Mouse (Mus musculus): ENCODE measurements around the gene Timp2. TPM values are rescaled to one million over a fixed set of nuclear protein-coding genes. Genes with fewer than 3 reads are reported as not detected.
A peak's percentile ranks its signal among the peaks of the same experiment; 100 is the strongest.

Gene Timp2
- polyA plus RNA-seq (2015; fragmentation: Nextera tagmentation; extraction: Ambion mirVana) = 30.9 and 45.1 TPM in 2 replicates

GRCm38 (mm10) chr11:118355640-118356039, at the start of gene Timp2:
Gene Timp2, minus strand, starts transcription at chr11:118355740.
- H3K4me2 ChIP-seq (ENCODE audit: low read depth, low read length) = peak within 1 kb of the TSS; percentile 97
- H3K4me3 ChIP-seq (ENCODE audit: low read length) = peak within 1 kb of the TSS; percentile 81
- whole genome bisulfite sequencing = 39% methylated on average over 6 of the region's 6 CpGs
- H3K9me3 ChIP-seq (ENCODE audit: control insufficient read depth, low read length) = no peaks in the 10 kb centered on the region
- no peaks in the 10 kb centered on the region for H3K36me3 ChIP-seq (ENCODE audit: control insufficient read depth, insufficient read depth, low read length)
- peak within 1 kb of the TSS; percentile 96 for H3K9ac ChIP-seq (ENCODE audit: low read depth, low read length)
- H3K4me1 ChIP-seq (ENCODE audit: control insufficient read depth, insufficient read depth, low read length) = peaks cover 18% of the 10 kb centered on the region
- H3K27me3 ChIP-seq (replicated peaks; ENCODE audit: control insufficient read depth, insufficient read depth, low read length) = no peaks in the 10 kb centered on the region
- peak; percentile 18 for ATAC-seq
- H3K27ac ChIP-seq (ENCODE audit: low read length) = peak within 1 kb of the TSS; percentile 86

GRCm38 (mm10) chr11:118405311-118405710, 49.8 kb upstream of the Timp2 start:
- Histone ChIP-seq H3K36me3 (ENCODE audit: control insufficient read depth, insufficient read depth, low read length) (peaks cover 4% of the 10 kb centered on the region; the same call in 1 of the 2 replicates), H3K4me3 (ENCODE audit: low read length) (no peak overlapping the region), H3K4me1 (ENCODE audit: control insufficient read depth, insufficient read depth, low read length) (peaks cover 47% of the 10 kb centered on the region), H3K27ac (ENCODE audit: low read length) (no peak overlapping the region), H3K27me3 (replicated peaks; ENCODE audit: control insufficient read depth, insufficient read depth, low read length) (no peaks in the 10 kb centered on the region), H3K9me3 (ENCODE audit: control insufficient read depth, low read length) (no peaks in the 10 kb centered on the region), H3K9ac (ENCODE audit: low read depth, low read length) (no peak overlapping the region), H3K4me2 (ENCODE audit: low read depth, low read length) (no peak overlapping the region)
- no peak for ATAC-seq
- 94% methylated on average over 8 of the region's 8 CpGs for WGBS

DNA sequence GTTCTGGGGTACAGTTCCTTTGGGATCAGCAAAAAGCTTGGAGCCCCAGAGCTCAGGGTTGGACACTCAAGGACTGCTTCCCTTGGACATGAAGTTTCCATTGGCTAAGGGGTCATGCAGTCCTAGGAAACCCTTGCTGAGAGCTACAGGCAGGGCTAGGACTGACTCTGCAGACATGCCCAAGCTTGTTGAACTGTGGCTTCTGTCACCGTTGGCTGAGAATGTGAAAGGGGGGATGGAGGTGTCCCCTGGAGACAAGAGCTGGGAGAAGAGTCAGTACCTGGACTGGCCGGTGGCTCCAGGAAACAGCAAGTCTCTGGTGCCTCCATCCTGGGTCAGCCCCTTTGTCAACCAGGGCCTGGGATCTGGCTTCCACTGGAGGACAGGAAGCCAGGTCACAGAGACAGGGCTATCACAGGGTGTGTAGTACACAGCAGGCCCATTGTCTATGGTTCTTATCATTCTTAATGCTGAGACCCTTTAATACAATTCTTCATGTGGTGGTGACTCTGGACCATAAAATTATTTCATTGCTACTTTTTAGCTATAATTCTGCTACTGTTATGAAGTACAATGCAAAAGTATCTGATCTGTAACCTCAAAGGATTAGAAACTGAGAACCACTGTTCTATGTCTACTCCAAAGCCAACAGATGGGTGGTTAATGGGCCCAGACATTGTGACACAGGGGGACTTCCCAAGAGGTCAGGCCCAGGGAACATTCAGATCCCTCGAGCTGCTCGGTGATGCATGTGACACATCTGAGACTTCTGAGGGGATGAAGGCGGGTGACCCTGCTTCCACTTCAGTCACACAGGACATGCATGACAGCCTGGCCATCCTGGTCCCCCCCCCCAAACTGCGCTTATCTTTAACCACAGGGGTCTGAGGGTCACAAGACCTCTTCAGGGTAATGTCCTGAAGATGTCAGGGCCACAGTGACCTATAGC, 48.7 kb upstream of the Timp2 start:
- H3K4me3 ChIP-seq (ENCODE audit: low read length) = no peak overlapping the region
- WGBS = 89% methylated on average over 6 of the region's 6 CpGs
- H3K9me3 ChIP-seq (ENCODE audit: control insufficient read depth, low read length) = no peaks in the 10 kb centered on the region
- H3K4me2 ChIP-seq (ENCODE audit: low read depth, low read length) = no peak overlapping the region
- peaks cover 4% of the 10 kb centered on the region; the same call in 1 of the 2 replicates for H3K36me3 ChIP-seq (ENCODE audit: control insufficient read depth, insufficient read depth, low read length)
- no peak for ATAC-seq
- peak overlapping the region; percentile 13; the same call in 1 of the 2 replicates for H3K9ac ChIP-seq (ENCODE audit: low read depth, low read length)
- H3K27me3 ChIP-seq (replicated peaks; ENCODE audit: control insufficient read depth, insufficient read depth, low read length) = no peaks in the 10 kb centered on the region
- H3K27ac ChIP-seq (ENCODE audit: low read length) = no peak overlapping the region
- H3K4me1 ChIP-seq (ENCODE audit: control insufficient read depth, insufficient read depth, low read length) = peaks cover 57% of the 10 kb centered on the region

GRCm38 (mm10) chr11:118403183-118403582, 47.6 kb upstream of the Timp2 start:
- Histone ChIP-seq H3K4me3 (ENCODE audit: low read length) (no peak overlapping the region), H3K27me3 (replicated peaks; ENCODE audit: control insufficient read depth, insufficient read depth, low read length) (no peaks in the 10 kb centered on the region), H3K9me3 (ENCODE audit: control insufficient read depth, low read length) (no peaks in the 10 kb centered on the region), H3K9ac (ENCODE audit: low read depth, low read length) (no peak overlapping the region), H3K27ac (ENCODE audit: low read length) (no peak overlapping the region), H3K4me1 (ENCODE audit: control insufficient read depth, insufficient read depth, low read length) (peaks cover 47% of the 10 kb centered on the region), H3K36me3 (ENCODE audit: control insufficient read depth, insufficient read depth, low read length) (peaks cover 4% of the 10 kb centered on the region; the same call in 1 of the 2 replicates), H3K4me2 (ENCODE audit: low read depth, low read length) (no peak overlapping the region)
- ATAC-seq = no peak
- 76% methylated on average over 2 of the region's 2 CpGs for WGBS

DNA sequence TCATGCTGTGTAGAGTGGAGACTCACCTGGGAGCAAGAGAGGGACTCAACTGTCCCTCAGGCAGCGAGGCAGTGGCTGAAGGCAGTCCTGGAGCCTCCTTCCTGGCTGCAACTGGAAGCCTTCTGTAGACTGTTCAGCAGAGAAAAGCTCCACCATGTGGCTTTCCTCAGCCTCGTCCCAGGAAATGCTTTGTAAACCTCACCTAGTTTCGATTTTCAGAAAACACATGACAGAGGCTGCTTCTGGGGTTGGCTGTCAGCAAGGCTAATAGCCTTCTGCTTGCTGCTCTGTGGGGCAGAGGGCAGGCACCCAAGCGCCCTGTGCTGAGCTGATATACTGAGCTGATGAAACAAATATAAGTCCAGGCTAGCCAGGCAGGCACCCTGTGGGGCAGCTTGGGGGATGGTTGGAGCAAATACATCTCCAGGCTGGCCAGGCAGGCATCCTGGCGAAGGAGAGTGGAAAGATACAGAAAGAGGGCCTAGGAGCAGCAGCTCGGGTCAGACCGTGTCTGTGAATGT, 46.3 kb upstream of the Timp2 start, which contains the start of gene Lgals3bp:
Gene Lgals3bp (minus strand): TSS at position 333 of the 521 bp plus-strand sequence.
- H3K4me3 ChIP-seq (ENCODE audit: low read length) = peak within 1 kb of the TSS; percentile 50
- H3K9ac ChIP-seq (ENCODE audit: low read depth, low read length) = peak within 1 kb of the TSS; percentile 72
- H3K9me3 ChIP-seq (ENCODE audit: control insufficient read depth, low read length) = no peaks in the 10 kb centered on the region
- 19% methylated on average over 7 of the region's 7 CpGs for WGBS
- H3K4me2 ChIP-seq (ENCODE audit: low read depth, low read length) = peak within 1 kb of the TSS; percentile 69
- H3K36me3 ChIP-seq (ENCODE audit: control insufficient read depth, insufficient read depth, low read length) = peaks cover 6% of the 10 kb centered on the region; the same call in 1 of the 2 replicates
- H3K27ac ChIP-seq (ENCODE audit: low read length) = peak within 1 kb of the TSS; percentile 95
- no peaks in the 10 kb centered on the region for H3K27me3 ChIP-seq (replicated peaks; ENCODE audit: control insufficient read depth, insufficient read depth, low read length)
- peak; percentile 90 for ATAC-seq
- peaks cover 38% of the 10 kb centered on the region for H3K4me1 ChIP-seq (ENCODE audit: control insufficient read depth, insufficient read depth, low read length)

DNA sequence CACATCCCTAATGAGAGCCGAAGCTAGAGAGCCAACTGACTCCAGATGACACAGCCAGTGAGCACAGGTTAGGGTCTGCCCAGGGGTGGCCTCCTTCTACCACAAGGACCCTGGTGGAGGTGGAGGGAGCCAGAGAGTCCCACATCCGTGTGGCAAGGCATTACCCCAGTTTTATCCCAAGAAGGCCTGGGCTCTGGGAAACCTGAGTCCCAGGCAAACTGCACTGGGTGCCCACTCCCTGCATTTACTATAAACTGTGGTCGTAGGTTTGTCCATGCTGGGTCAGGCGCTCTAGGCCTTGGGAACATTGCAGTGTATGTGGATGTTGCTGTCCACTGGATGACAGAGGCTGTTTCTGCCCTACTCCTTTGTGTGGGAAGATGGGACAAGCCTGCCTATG, 45.7 kb upstream of the Timp2 start:
- Histone ChIP-seq H3K27me3 (replicated peaks; ENCODE audit: control insufficient read depth, insufficient read depth, low read length) (no peaks in the 10 kb centered on the region), H3K9me3 (ENCODE audit: control insufficient read depth, low read length) (no peaks in the 10 kb centered on the region), H3K4me3 (ENCODE audit: low read length) (peak overlapping the region; percentile 50), H3K27ac (ENCODE audit: low read length) (peak overlapping the region; percentile 95), H3K9ac (ENCODE audit: low read depth, low read length) (peak overlapping the region; percentile 72), H3K4me2 (ENCODE audit: low read depth, low read length) (peak overlapping the region; percentile 69), H3K36me3 (ENCODE audit: control insufficient read depth, insufficient read depth, low read length) (peaks cover 13% of the 10 kb centered on the region), H3K4me1 (ENCODE audit: control insufficient read depth, insufficient read depth, low read length) (peaks cover 32% of the 10 kb centered on the region)
- peak; percentile 4; the same call in 1 of the 2 replicates for ATAC-seq
- 63% methylated on average over 4 of the region's 4 CpGs for WGBS

- Histone ChIP-seq H3K27ac (ENCODE audit: low read length) (peak overlapping the region; percentile 95), H3K9me3 (ENCODE audit: control insufficient read depth, low read length) (no peaks in the 10 kb centered on the region), H3K4me1 (ENCODE audit: control insufficient read depth, insufficient read depth, low read length) (peaks cover 32% of the 10 kb centered on the region), H3K27me3 (replicated peaks; ENCODE audit: control insufficient read depth, insufficient read depth, low read length) (no peaks in the 10 kb centered on the region), H3K4me2 (ENCODE audit: low read depth, low read length) (peak overlapping the region; percentile 69), H3K4me3 (ENCODE audit: low read length) (peak overlapping the region; percentile 50), H3K9ac (ENCODE audit: low read depth, low read length) (peak overlapping the region; percentile 72), H3K36me3 (ENCODE audit: control insufficient read depth, insufficient read depth, low read length) (peaks cover 19% of the 10 kb centered on the region)
- peak; percentile 41 for ATAC-seq
- WGBS = 12% methylated on average over 6 of the region's 6 CpGs
These were observed 45.0 kb upstream of the Timp2 start for GRCm38 (mm10) chr11:118400566-118400936.

- Histone ChIP-seq H3K27ac (ENCODE audit: low read length) (peak overlapping the region; percentile 95), H3K27me3 (replicated peaks; ENCODE audit: control insufficient read depth, insufficient read depth, low read length) (no peaks in the 10 kb centered on the region), H3K9ac (ENCODE audit: low read depth, low read length) (peak overlapping the region; percentile 72), H3K4me1 (ENCODE audit: control insufficient read depth, insufficient read depth, low read length) (peaks cover 32% of the 10 kb centered on the region), H3K9me3 (ENCODE audit: control insufficient read depth, low read length) (no peaks in the 10 kb centered on the region), H3K36me3 (ENCODE audit: control insufficient read depth, insufficient read depth, low read length) (peaks cover 21% of the 10 kb centered on the region), H3K4me2 (ENCODE audit: low read depth, low read length) (peak overlapping the region; percentile 69), H3K4me3 (ENCODE audit: low read length) (peak overlapping the region; percentile 50)
- 48% methylated on average over 5 of the region's 5 CpGs for WGBS
- ATAC-seq = peak; percentile 66
These were observed 44.5 kb upstream of the Timp2 start for GRCm38 (mm10) chr11:118399891-118400565.
